Mouse (Mus musculus) lung, postnatal 0 days (tissue): Measurements from ENCODE around the gene Trmt10b. TPM values are rescaled to one million over a fixed set of nuclear protein-coding genes. Genes with fewer than 3 reads are reported as not detected.
A peak's percentile ranks its signal among the peaks of the same experiment; 100 is the strongest.

Source experiments
- ATAC-seq: fragments of 200-750 bp; cut with Nextera tagmentation; 2 replicates; pipeline ENCODE4 v1.8.0; 2017; ENCODE audit warnings: moderate library complexity
- DNase-seq: peaks from one replicate; pipeline ENCODE4 v3.0.0-alpha.2; 2016; ENCODE audit warnings: low spot score
- H3K27ac ChIP-seq: fragments of 300-500 bp; sonication (generic); 2 replicates; pipeline ENCODE4 v1.5.1; 2014; ENCODE audit warnings: antibody characterized with exemption, mild to moderate bottlenecking, low read length, mixed read lengths
- H3K27me3 ChIP-seq: fragments of 300-500 bp; sonication (generic); replicated peaks from 2 replicates; pipeline ENCODE4 v1.6.1; 2014; ENCODE audit warnings: low read length, mixed read lengths; ENCODE audit not compliant: insufficient read depth
- H3K36me3 ChIP-seq: fragments of 300-500 bp; sonication (generic); 2 replicates; pipeline ENCODE4 v1.6.1; 2014; ENCODE audit warnings: low read length, mixed read lengths; ENCODE audit not compliant: insufficient read depth
- H3K4me1 ChIP-seq: fragments of 300-500 bp; sonication (generic); 2 replicates; pipeline ENCODE4 v1.6.1; 2014; ENCODE audit warnings: antibody characterized with exemption, low read depth, low read length, mixed read lengths; ENCODE audit not compliant: insufficient read depth
- H3K4me2 ChIP-seq: fragments of 300-500 bp; sonication (generic); replicated peaks from 2 replicates; pipeline ENCODE4 v1.6.1; 2014; ENCODE audit warnings: low read depth, mild to moderate bottlenecking, low read length, moderate library complexity, mixed read lengths
- H3K4me3 ChIP-seq: fragments of 300-500 bp; sonication (generic); 2 replicates; pipeline ENCODE4 v1.5.1; 2014; ENCODE audit warnings: low read depth, low read length
- H3K9ac ChIP-seq: fragments of 300-500 bp; sonication (generic); replicated peaks from 2 replicates; pipeline ENCODE4 v1.6.1; 2014; ENCODE audit warnings: low read depth, mild to moderate bottlenecking
- H3K9me3 ChIP-seq: fragments of 300-500 bp; sonication (generic); 2 replicates; pipeline ENCODE4 v1.6.1; 2016; ENCODE audit warnings: low read length, mixed read lengths
- CTCF ChIP-seq: IDR thresholded peaks from 2 replicates; pipeline ENCODE4 v1.5.1; 2016; ENCODE audit warnings: antibody characterized with exemption, mild to moderate bottlenecking
- EP300 ChIP-seq: IDR thresholded peaks from 2 replicates; pipeline ENCODE4 v1.6.1; 2016; ENCODE audit warnings: antibody characterized with exemption, mild to moderate bottlenecking, control low read depth
- WGBS: fragments of 180-500 bp; shearing (Covaris S2); extraction: QIAGEN DNeasy Blood & Tissue Kit; methylation state at CpG from one replicate; pipeline ENCODE4 v1.1.7; 2014; 5-methylcytosine and 5-hydroxymethylcytosine counted together
- polyA plus RNA-seq: library from polyadenylated mRNA; unstranded; fragments of >200 nt; fragmentation: Nextera tagmentation; extraction: Ambion mirVana; gene quantifications from 2 replicates; pipeline ENCODE4 v1.2.1, GENCODE M21; 2015

Gene Trmt10b
- 12.0 and 14.8 TPM in 2 replicates for polyA plus RNA-seq

- Histone ChIP-seq H3K27ac (no peak within 1 kb of the TSS), H3K4me2 (peak within 1 kb of the TSS; percentile 63), H3K4me1 (0 out of 2 replicates have a peak, but pooled peaks cover 4% of the 10 kb centered on the region), H3K36me3 (no peaks in the 10 kb centered on the region), H3K9ac (peak within 1 kb of the TSS; percentile 23), H3K27me3 (no peaks in the 10 kb centered on the region), H3K9me3 (no peaks in the 10 kb centered on the region), H3K4me3 (peak within 1 kb of the TSS; percentile 61)
- DNase-seq = peak; percentile 92
- 18% methylated on average over 27 of the region's 27 CpGs for WGBS
- no peak for TF ChIP-seq EP300
- ATAC-seq = peak; percentile 87
These were observed at the start of gene Trmt10b for GRCm38 (mm10) chr4:45296662-45297564. Trmt10b (plus strand) TSS chr4:45297127.

- no peak for DNase-seq
These were observed 45.7 kb upstream of the Trmt10b start for GRCm38 (mm10) chr4:45251265-45251664.

GRCm38 (mm10) chr4:45252861-45253262, 44.1 kb upstream of the Trmt10b start:
- no peaks in the 10 kb centered on the region for H3K9me3 ChIP-seq
- no peak overlapping the region for H3K4me3 ChIP-seq
- H3K9ac ChIP-seq = no peak overlapping the region
- H3K4me1 ChIP-seq = no peaks in the 10 kb centered on the region
- DNase-seq = no peak
- TF ChIP-seq EP300 (no peak), CTCF (no peak)
- no peaks in the 10 kb centered on the region for H3K27me3 ChIP-seq
- no peaks in the 10 kb centered on the region for H3K36me3 ChIP-seq
- WGBS = 59% methylated on average over 9 of the region's 9 CpGs
- H3K27ac ChIP-seq = no peak overlapping the region
- ATAC-seq = no peak
- no peak overlapping the region for H3K4me2 ChIP-seq

More at GRCm38 (mm10) chr4:45251265-45251664, 45.7 kb upstream of the Trmt10b start:
- Histone ChIP-seq H3K36me3 (no peaks in the 10 kb centered on the region), H3K9me3 (no peaks in the 10 kb centered on the region), H3K4me1 (no peaks in the 10 kb centered on the region), H3K27me3 (no peaks in the 10 kb centered on the region), H3K27ac (no peak overlapping the region), H3K9ac (no peak overlapping the region), H3K4me2 (no peak overlapping the region), H3K4me3 (no peak overlapping the region)
- TF ChIP-seq CTCF (no peak), EP300 (no peak)
- no peak for ATAC-seq
- WGBS = 79% methylated on average over 8 of the region's 8 CpGs

- H3K4me2 ChIP-seq = no peak overlapping the region
- H3K4me3 ChIP-seq = no peak overlapping the region
- no peaks in the 10 kb centered on the region for H3K36me3 ChIP-seq
- no peaks in the 10 kb centered on the region for H3K4me1 ChIP-seq
- DNase-seq = peak; percentile 32
- no peaks in the 10 kb centered on the region for H3K27me3 ChIP-seq
- ATAC-seq = no peak; the same call in 1 of the 2 replicates
- no peaks in the 10 kb centered on the region for H3K9me3 ChIP-seq
- 44% methylated on average over 11 of the region's 11 CpGs for WGBS
- H3K9ac ChIP-seq = no peak overlapping the region
- no peak for TF ChIP-seq CTCF
- TF ChIP-seq EP300 = no peak
- H3K27ac ChIP-seq = no peak overlapping the region
These were observed 42.9 kb upstream of the Trmt10b start for GRCm38 (mm10) chr4:45253839-45254601.

GRCm38 (mm10) chr4:45259232-45259832, 37.6 kb upstream of the Trmt10b start:
- Histone ChIP-seq H3K4me1 (no peaks in the 10 kb centered on the region), H3K4me2 (no peak overlapping the region), H3K4me3 (no peak overlapping the region), H3K27ac (no peak overlapping the region), H3K36me3 (no peaks in the 10 kb centered on the region), H3K9me3 (no peaks in the 10 kb centered on the region), H3K9ac (no peak overlapping the region), H3K27me3 (no peaks in the 10 kb centered on the region)
- TF ChIP-seq EP300 = no peak
- TF ChIP-seq CTCF = no peak
- DNase-seq = no peak
- ATAC-seq = no peak
- WGBS = 47% methylated on average over 4 of the region's 4 CpGs

- Histone ChIP-seq H3K9ac (no peak overlapping the region), H3K27me3 (no peaks in the 10 kb centered on the region), H3K27ac (no peak overlapping the region), H3K9me3 (no peaks in the 10 kb centered on the region), H3K4me3 (no peak overlapping the region), H3K4me1 (no peaks in the 10 kb centered on the region), H3K4me2 (no peak overlapping the region), H3K36me3 (no peaks in the 10 kb centered on the region)
- no peak for ATAC-seq
- no peak for DNase-seq
- TF ChIP-seq CTCF = no peak
- TF ChIP-seq EP300 = no peak
- 79% methylated on average over 4 of the region's 4 CpGs for WGBS
These were observed 35.4 kb upstream of the Trmt10b start for GRCm38 (mm10) chr4:45261551-45261950.
